28 mouse cellular contexts compared by ENCODE assay signal in genomic region chr11:79291651-79292050, GRCm38 (mm10). TPM values are rescaled to one million over a fixed set of nuclear protein-coding genes. Genes with fewer than 3 reads are reported as not detected.
DNase-seq lines count a peak whose midpoint lies in the region; ATAC-seq lines count a peak whose summit lies in the region.
"Had no signal": no experiment of that assay in that cellular context is flagged by ENCODE, and none has a peak within 500 bp of the region (broad histone marks: within the 10 kb centered on the region; RNA-seq: fewer than 3 reads in every experiment).

No protein-coding gene starts in this region.

- no peaks in the 10 kb centered on the region for H3K9me3 ChIP-seq in kidney, embryonic 14.5 days (ENCODE audit: control insufficient read depth, low read length)
- H3K9me3 ChIP-seq: embryonic facial prominence, embryonic 15.5 days; forebrain, embryonic 10.5 days; G1E; heart, embryonic 12.5 days had no signal

- H3K79me2 ChIP-seq in macrophage (ENCODE audit: inconsistent target): no peaks in the 10 kb centered on the region; the same call in 1 of the 2 replicates

- no peak overlapping the region for H3K9ac ChIP-seq in kidney, embryonic 14.5 days (ENCODE audit: low read depth, low read length)
- H3K9ac ChIP-seq: embryonic facial prominence, embryonic 15.5 days; heart, embryonic 12.5 days had no signal

- H3K36me3 ChIP-seq in kidney, embryonic 14.5 days (ENCODE audit: control insufficient read depth, insufficient read depth, low read length): no peaks in the 10 kb centered on the region
- no peaks in the 10 kb centered on the region for H3K36me3 ChIP-seq in macrophage (ENCODE audit: inconsistent target)
- H3K36me3 ChIP-seq: embryonic facial prominence, embryonic 15.5 days; forebrain, embryonic 10.5 days; G1E; heart, embryonic 12.5 days had no signal

- no peak for DNase-seq in kidney, postnatal 14 days
- peak; percentile 20 for DNase-seq in kidney, postnatal 10 days
- no peak for DNase-seq in kidney, postnatal 36 days
- DNase-seq in ovary, postnatal 10 days (ENCODE audit: low spot score): no peak
- DNase-seq: adrenal gland, adult 8-10 months; adrenal gland, postnatal 36 days; cerebellum, adult 11 months; cerebellum, adult 8-10 months; cerebellum, postnatal 14 days; embryo, embryonic 11 days; gastrocnemius, postnatal 10 days; heart, postnatal 36 days had no signal

- ATAC-seq in kidney, embryonic 14.5 days (ENCODE audit: low FRiP score, low TSS enrichment): no peak
- ATAC-seq: forebrain, embryonic 14.5 days; hindbrain, embryonic 16.5 days had no signal

- peak overlapping the region; percentile 56; the same call in 1 of the 2 replicates for H3K27ac ChIP-seq in kidney, embryonic 14.5 days (ENCODE audit: low read depth, low read length)
- peak overlapping the region; percentile 63 for H3K27ac ChIP-seq in macrophage
- H3K27ac ChIP-seq: embryonic facial prominence, embryonic 15.5 days; forebrain, embryonic 10.5 days had no signal

- no peak overlapping the region for H3K4me3 ChIP-seq in kidney, embryonic 14.5 days (ENCODE audit: low read length)
- no peak overlapping the region for H3K4me3 ChIP-seq in macrophage (ENCODE audit: inconsistent target)
- H3K4me3 ChIP-seq: embryonic facial prominence, embryonic 15.5 days; erythroblast, embryonic 14.5 days; forebrain, embryonic 10.5 days; heart, embryonic 12.5 days had no signal

- no peaks in the 10 kb centered on the region for H3K27me3 ChIP-seq in kidney, embryonic 14.5 days (ENCODE audit: control insufficient read depth, insufficient read depth, low read length)
- H3K27me3 ChIP-seq: embryonic facial prominence, embryonic 15.5 days; heart, embryonic 12.5 days had no signal

- H3K4me1 ChIP-seq in kidney, embryonic 14.5 days (ENCODE audit: control insufficient read depth, insufficient read depth, low read length): peaks cover 46% of the 10 kb centered on the region

- 34% methylated on average over 5 of the region's 5 CpGs for WGBS in kidney, embryonic 14.5 days
- 57% methylated on average over 5 of the region's 5 CpGs for WGBS in macrophage (ENCODE audit: missing documents)

- H3K4me2 ChIP-seq in kidney, embryonic 14.5 days (replicated peaks; ENCODE audit: low read depth, low read length): no peak overlapping the region
- H3K4me2 ChIP-seq: embryonic facial prominence, embryonic 15.5 days; heart, embryonic 12.5 days had no signal

RNA-seq across cellular contexts. Expression of gene Gm9964, which starts 5.1 kb away (rescaled TPM):
- not detected in 2 replicates for polyA plus RNA-seq in kidney, embryonic 14.5 days (2014; fragmentation: Nextera tagmentation; extraction: Ambion mirVana)
- total RNA-seq in macrophage (2018; cell fraction: chromatin; rRNA removed): not detected
- total RNA-seq in macrophage (2018; cell fraction: cytosol; rRNA removed): not detected
- not detected for total RNA-seq in macrophage (2018; cell fraction: nucleus; rRNA removed)
- polyA plus RNA-seq in macrophage (2018): not detected in 3 replicates
- total RNA-seq: adrenal gland, adult 8-10 months; adrenal gland, postnatal 36 days; common myeloid progenitor, adult 5-6 weeks; gastrocnemius, postnatal 10 days; heart, adult 8-10 months; heart, postnatal 36 days had no signal
- polyA plus RNA-seq: brain, embryonic 14.5 days; embryonic facial prominence, embryonic 11.5 days; embryonic facial prominence, embryonic 15.5 days; erythroblast, embryonic 14.5 days; forebrain, embryonic 10.5 days; forebrain, embryonic 14.5 days; G1E; gonadal fat pad, adult 2 months; heart, embryonic 12.5 days; heart, embryonic 16.5 days; hindbrain, embryonic 11.5 days; hindbrain, embryonic 16.5 days had no signal

RNA-seq across cellular contexts. Expression of gene Wsb1, which starts 37.2 kb away (rescaled TPM):
- 241 and 403 TPM in 2 replicates for polyA plus RNA-seq in kidney, embryonic 14.5 days (2014; fragmentation: Nextera tagmentation; extraction: Ambion mirVana)
- 1,000 to 10,000 TPM in 14 of 26 experiments, 100 to 1,000 TPM in 12; 636 to 1,823 (median 1,003) TPM for total RNA-seq in macrophage (2018; cell fraction: chromatin; rRNA removed)
- 100 to 1,000 TPM in 6 of 26 experiments, 10 to 100 TPM in 20; 29.6 to 153 (median 74.1) TPM for total RNA-seq in macrophage (2018; cell fraction: cytosol; rRNA removed)
- 1,000 to 10,000 TPM in 6 of 26 experiments, 100 to 1,000 TPM in 20; 489 to 1,465 (median 803) TPM for total RNA-seq in macrophage (2018; cell fraction: nucleus; rRNA removed)
- polyA plus RNA-seq in macrophage (2018): 75.5 to 113 TPM (median 94.4 TPM) in 3 replicates

RNA-seq across cellular contexts. Expression of gene Nf1, which starts 47.8 kb away (rescaled TPM):
- polyA plus RNA-seq in kidney, embryonic 14.5 days (2014; fragmentation: Nextera tagmentation; extraction: Ambion mirVana): 14.5 and 14.8 TPM in 2 replicates
- 100 to 1,000 TPM; 105 to 254 (median 159) TPM for total RNA-seq in macrophage (2018; cell fraction: chromatin; rRNA removed)
- 10 to 100 TPM; 16.7 to 37.3 (median 25.6) TPM for total RNA-seq in macrophage (2018; cell fraction: cytosol; rRNA removed)
- 100 to 1,000 TPM in 6 of 26 experiments, 10 to 100 TPM in 20; 48.3 to 148 (median 83.6) TPM for total RNA-seq in macrophage (2018; cell fraction: nucleus; rRNA removed)
- polyA plus RNA-seq in macrophage (2018): 11.9 to 15.5 TPM (median 12.5 TPM) in 3 replicates
